Comparison of ENCODE assay signal across 10 mouse cellular contexts in genomic region chr5:125264700-125265099, GRCm38 (mm10).
DNase-seq lines count a peak whose midpoint lies in the region; ATAC-seq and TF ChIP-seq lines count a peak whose summit lies in the region.
"Had no signal": no experiment of that assay in that cellular context is flagged by ENCODE, and none has a peak within 500 bp of the region (broad histone marks: within the 10 kb centered on the region; RNA-seq: fewer than 3 reads in every experiment).

No protein-coding gene starts in this region.

- peak; percentile 60 for DNase-seq in lung, embryonic 14.5 days
- DNase-seq in lung, adult 18-20 months: no peak
- DNase-seq in embryo, embryonic 10.5 days (ENCODE audit: low spot score): peak; percentile 77
- no peak for DNase-seq in frontal cortex, postnatal 36 days (ENCODE audit: low spot score in 2 of 2)
- no peak for DNase-seq in spleen, postnatal 10 days (ENCODE audit: low spot score in 2 of 2)
- DNase-seq in urinary bladder, postnatal 25 days (ENCODE audit: low spot score): no peak

- no peak overlapping the region for H3K9ac ChIP-seq in lung, embryonic 14.5 days
- H3K9ac ChIP-seq in hindbrain, embryonic 13.5 days: no peak overlapping the region
- no peak overlapping the region for H3K9ac ChIP-seq in neural tube, embryonic 12.5 days
- H3K9ac ChIP-seq: embryonic facial prominence, embryonic 13.5 days; liver, embryonic 14.5 days had no signal

- no peak for ATAC-seq in lung, embryonic 14.5 days (ENCODE audit: insufficient read depth)
- ATAC-seq in hindbrain, embryonic 13.5 days (ENCODE audit: low FRiP score): 0 out of 2 replicates have a peak, but pooled peaks have one; percentile 14
- ATAC-seq in neural tube, embryonic 12.5 days (ENCODE audit: low FRiP score, low read depth): peak; percentile 6

- no peak for TF ChIP-seq CTCF in lung, embryonic 14.5 days (IDR thresholded peaks at IDR 0.05; ENCODE audit: low read depth)

- no peak overlapping the region for H3K4me3 ChIP-seq in lung, embryonic 14.5 days (ENCODE audit: low read depth, low read length)
- H3K4me3 ChIP-seq in hindbrain, embryonic 13.5 days: no peak overlapping the region
- no peak overlapping the region for H3K4me3 ChIP-seq in neural tube, embryonic 12.5 days
- H3K4me3 ChIP-seq: embryonic facial prominence, embryonic 13.5 days had no signal

- 4% methylated on average over 17 of the region's 17 CpGs for WGBS in lung, embryonic 14.5 days
- WGBS in hindbrain, embryonic 13.5 days: 13% methylated on average over 17 of the region's 17 CpGs
- WGBS in neural tube, embryonic 12.5 days: 15% methylated on average over 17 of the region's 17 CpGs

- H3K9me3 ChIP-seq in lung, embryonic 14.5 days (ENCODE audit: low read depth, low read length): no peaks in the 10 kb centered on the region
- H3K9me3 ChIP-seq in hindbrain, embryonic 13.5 days: no peaks in the 10 kb centered on the region
- H3K9me3 ChIP-seq in neural tube, embryonic 12.5 days: no peaks in the 10 kb centered on the region
- H3K9me3 ChIP-seq: embryonic facial prominence, embryonic 13.5 days had no signal

- no peaks in the 10 kb centered on the region for H3K36me3 ChIP-seq in lung, embryonic 14.5 days (ENCODE audit: insufficient read depth)
- H3K36me3 ChIP-seq in hindbrain, embryonic 13.5 days: no peaks in the 10 kb centered on the region
- no peaks in the 10 kb centered on the region for H3K36me3 ChIP-seq in neural tube, embryonic 12.5 days
- H3K36me3 ChIP-seq: embryonic facial prominence, embryonic 13.5 days had no signal

- no peaks in the 10 kb centered on the region for H3K27me3 ChIP-seq in lung, embryonic 14.5 days (ENCODE audit: insufficient read depth, low read length)
- H3K27me3 ChIP-seq in hindbrain, embryonic 13.5 days: no peaks in the 10 kb centered on the region
- H3K27me3 ChIP-seq in neural tube, embryonic 12.5 days (replicated peaks): no peaks in the 10 kb centered on the region
- H3K27me3 ChIP-seq: embryonic facial prominence, embryonic 13.5 days had no signal

- no peak overlapping the region for H3K27ac ChIP-seq in lung, embryonic 14.5 days (ENCODE audit: low read depth)
- H3K27ac ChIP-seq in hindbrain, embryonic 13.5 days: peak overlapping the region; percentile 95
- peak overlapping the region; percentile 80 for H3K27ac ChIP-seq in neural tube, embryonic 12.5 days
- H3K27ac ChIP-seq: embryonic facial prominence, embryonic 13.5 days; liver, embryonic 14.5 days had no signal

- H3K4me2 ChIP-seq in lung, embryonic 14.5 days: no peak overlapping the region
- no peak overlapping the region for H3K4me2 ChIP-seq in hindbrain, embryonic 13.5 days
- peak overlapping the region; percentile 7 for H3K4me2 ChIP-seq in neural tube, embryonic 12.5 days (replicated peaks)
- H3K4me2 ChIP-seq: embryonic facial prominence, embryonic 13.5 days had no signal

- peaks cover 5% of the 10 kb centered on the region; the same call in 1 of the 2 replicates for H3K4me1 ChIP-seq in lung, embryonic 14.5 days (ENCODE audit: insufficient read depth)
- H3K4me1 ChIP-seq in hindbrain, embryonic 13.5 days (replicated peaks): peaks cover 76% of the 10 kb centered on the region
- H3K4me1 ChIP-seq in neural tube, embryonic 12.5 days: peaks cover 63% of the 10 kb centered on the region

Comparison
In these comparisons a context has a peak if more than half of its experiments do, and no peak if none do; other contexts are left out.
1. DNase-seq: peak in lung, embryonic 14.5 days (single experiment) and embryo, embryonic 10.5 days (single experiment); none in lung, adult 18-20 months (0 of 2), frontal cortex, postnatal 36 days (0 of 2), spleen, postnatal 10 days (0 of 2) and urinary bladder, postnatal 25 days (single experiment).